Mouse (Mus musculus): ENCODE measurements around the gene Cog5.
"Not testable (repeated sequence)": the region's sequence is repeated elsewhere in the genome, so short reads cannot be mapped to it uniquely, and the experiment has no call there.

- TF ChIP-seq CTCF, EP300 (IDR thresholded peaks at IDR 0.05; ENCODE audit: low read depth): not testable (repeated sequence)
These were observed 26.3 kb upstream of the Cog5 start for GRCm38 (mm10) chr12:31628396-31628795.
